Mouse (Mus musculus) megakaryocyte progenitor cell, adult 5-6 weeks (primary cell): ENCODE results near the gene Map3k1. TPM values are rescaled to one million over a fixed set of nuclear protein-coding genes. Genes with fewer than 3 reads are reported as not detected.

ENCODE experiments used
- ATAC-seq: replicated peaks from 2 replicates; pipeline ENCODE4 v1.8.0; 2016; ENCODE audit warnings: mild to moderate bottlenecking, moderate TSS enrichment, inconsistent platforms; ENCODE audit not compliant: poor library complexity
- total RNA-seq, 2 experiments: library from RNA; stranded (forward) in 1 of 2; stranded (reverse) in 1 of 2; fragments of 157-497, 149-512 nt in 1 of 2; fragments of 200-1000 nt in 1 of 2; gene quantifications; 2 replicates each; pipeline versions ENCODE4 v1.2.3 to v1.2.4; 2015 to 2017

Gene Map3k1
- total RNA-seq, 2 experiments from 2014 or later = 26.2 to 32.2 TPM

- no peak for ATAC-seq
These were observed 6.2 kb upstream of the Map3k1 start for GRCm38 (mm10) chr13:111815017-111815416.

- ATAC-seq = no peak
These were observed 3.9 kb upstream of the Map3k1 start for GRCm38 (mm10) chr13:111812647-111813046.

- ATAC-seq = no peak
These were observed 2.3 kb upstream of the Map3k1 start for GRCm38 (mm10) chr13:111810998-111811628.

GRCm38 (mm10) chr13:111809466-111810228 is 854 bp upstream of the Map3k1 start:
- ATAC-seq = no peak; the same call in 1 of the 2 replicates

GRCm38 (mm10) chr13:111808387-111808636 is 481 bp downstream of the Map3k1 start:
- ATAC-seq = no peak

GRCm38 (mm10) chr13:111807596-111808386 is 1.0 kb downstream of the Map3k1 start:
- ATAC-seq = peak; percentile 37

- peak; percentile 27 for ATAC-seq
These were observed 1.6 kb downstream of the Map3k1 start for GRCm38 (mm10) chr13:111807105-111807595.

- no peak; the same call in 1 of the 2 replicates for ATAC-seq
These were observed 2.8 kb downstream of the Map3k1 start for GRCm38 (mm10) chr13:111805738-111806722.

GRCm38 (mm10) chr13:111804951-111805673 is 3.7 kb downstream of the Map3k1 start:
- peak; percentile 45 for ATAC-seq

- ATAC-seq = no peak
These were observed 4.6 kb downstream of the Map3k1 start for GRCm38 (mm10) chr13:111804189-111804588.

- no peak for ATAC-seq
These were observed 5.3 kb downstream of the Map3k1 start for GRCm38 (mm10) chr13:111803506-111803905.

GRCm38 (mm10) chr13:111802900-111803299 is 5.9 kb downstream of the Map3k1 start:
- ATAC-seq = no peak

GRCm38 (mm10) chr13:111802271-111802665 is 6.5 kb downstream of the Map3k1 start:
- ATAC-seq = no peak

GRCm38 (mm10) chr13:111801662-111802270 is 7.0 kb downstream of the Map3k1 start:
- ATAC-seq = no peak

GRCm38 (mm10) chr13:111800866-111801265 is 7.9 kb downstream of the Map3k1 start:
- no peak for ATAC-seq

GRCm38 (mm10) chr13:111798044-111798443 is 10.7 kb downstream of the Map3k1 start:
- ATAC-seq = no peak

- peak; percentile 88 for ATAC-seq
These were observed 11.8 kb downstream of the Map3k1 start for GRCm38 (mm10) chr13:111797021-111797420.

- peak; percentile 82 for ATAC-seq
These were observed 12.4 kb downstream of the Map3k1 start for GRCm38 (mm10) chr13:111796191-111796920.

GRCm38 (mm10) chr13:111792975-111793287 is 15.9 kb downstream of the Map3k1 start:
- no peak for ATAC-seq
